Mouse (Mus musculus) cortical plate, adult 2 months (tissue): ENCODE data around the gene Reep6.

ENCODE experiments used
- CTCF ChIP-seq: fragments of 200-500 bp; IDR thresholded peaks from 2 replicates; pipeline ENCODE4 v1.5.1; 2011; ENCODE audit warnings: mild to moderate bottlenecking, control low read depth, low read length; ENCODE audit not compliant: insufficient read depth; ENCODE audit errors: extremely low read depth
- POLR2A ChIP-seq: fragments of 200-500 bp; IDR thresholded peaks from 2 replicates; pipeline ENCODE4 v1.6.1; 2011; ENCODE audit warnings: mild to moderate bottlenecking, low read length, control low read depth; ENCODE audit not compliant: insufficient read depth; ENCODE audit errors: extremely low read depth

DNA sequence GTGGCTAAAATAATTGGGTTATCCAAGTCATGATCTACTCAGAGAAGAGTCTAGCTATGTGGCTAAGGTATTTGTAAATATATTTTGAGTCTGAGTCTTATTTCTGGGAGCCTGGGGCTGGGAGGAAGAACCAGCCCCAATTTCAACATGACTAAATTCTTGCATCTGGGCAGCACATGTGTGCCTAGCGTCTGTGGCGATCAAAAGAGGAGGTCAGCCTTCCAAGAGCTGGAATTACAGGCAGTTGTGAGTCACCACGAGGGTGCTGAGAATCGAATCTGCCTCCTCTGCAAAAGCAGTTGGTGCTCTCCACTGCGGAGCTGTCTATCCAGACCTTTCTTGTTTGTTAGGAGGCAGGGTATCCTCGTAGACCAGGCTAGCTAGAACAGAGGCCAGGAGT, 36.0 kb downstream of the Reep6 start:
- no peak for TF ChIP-seq CTCF
- no peak for TF ChIP-seq POLR2A
